Mouse (Mus musculus) intestine, postnatal 0 days (tissue): Measurements from ENCODE around the gene Zswim4. TPM values are rescaled to one million over a fixed set of nuclear protein-coding genes. Genes with fewer than 3 reads are reported as not detected.
A peak's percentile ranks its signal among the peaks of the same experiment; 100 is the strongest.

Experiments
- ATAC-seq: fragments of 200-750 bp; cut with Nextera tagmentation; 2 replicates; pipeline ENCODE4 v1.8.0; 2017; ENCODE audit warnings: mild to moderate bottlenecking, moderate TSS enrichment, moderate library complexity
- H3K27ac ChIP-seq: fragments of 300-500 bp; sonication (generic); 2 replicates; pipeline ENCODE4 v1.5.1; 2014; ENCODE audit warnings: mild to moderate bottlenecking, low read depth, low read length, moderate library complexity
- H3K27me3 ChIP-seq: fragments of 300-500 bp; sonication (generic); replicated peaks from 2 replicates; pipeline ENCODE4 v1.6.1; 2014; ENCODE audit warnings: low read length, mixed read lengths; ENCODE audit not compliant: control insufficient read depth, insufficient read depth
- H3K36me3 ChIP-seq: fragments of 300-500 bp; sonication (generic); 2 replicates; pipeline ENCODE4 v1.6.1; 2014; ENCODE audit warnings: mild to moderate bottlenecking, moderate library complexity; ENCODE audit not compliant: control insufficient read depth, insufficient read depth
- H3K4me1 ChIP-seq: fragments of 300-500 bp; sonication (generic); replicated peaks from 2 replicates; pipeline ENCODE4 v1.6.1; 2014; ENCODE audit warnings: antibody characterized with exemption, low read length, mixed read lengths; ENCODE audit not compliant: control insufficient read depth, insufficient read depth
- H3K4me2 ChIP-seq: fragments of 300-500 bp; sonication (generic); replicated peaks from 2 replicates; pipeline ENCODE4 v1.6.1; 2014; ENCODE audit warnings: low read depth, mild to moderate bottlenecking, moderate library complexity
- H3K4me3 ChIP-seq: fragments of 300-500 bp; sonication (generic); 2 replicates; pipeline ENCODE4 v1.5.1; 2014; ENCODE audit warnings: low read depth, low read length
- H3K9ac ChIP-seq: fragments of 300-500 bp; sonication (generic); 2 replicates; pipeline ENCODE4 v1.6.1; 2014; ENCODE audit warnings: mild to moderate bottlenecking, low read depth, low read length
- H3K9me3 ChIP-seq: fragments of 300-500 bp; sonication (generic); 2 replicates; pipeline ENCODE4 v1.6.1; 2016; ENCODE audit warnings: mixed run types; ENCODE audit not compliant: control insufficient read depth
- CTCF ChIP-seq: sonication (generic); IDR thresholded peaks from 2 replicates; pipeline ENCODE4 v1.5.1; 2016; ENCODE audit warnings: low read depth, mild to moderate bottlenecking, control low read depth, antibody characterized with exemption, moderate library complexity
- WGBS: fragments of 180-500 bp; shearing (Covaris S2); extraction: QIAGEN DNeasy Blood & Tissue Kit; methylation state at CpG from one replicate; pipeline ENCODE4 v1.1.7; 2014; 5-methylcytosine and 5-hydroxymethylcytosine counted together
- polyA plus RNA-seq: library from polyadenylated mRNA; unstranded; fragments of >200 nt; fragmentation: Nextera tagmentation; extraction: Ambion mirVana; gene quantifications from 2 replicates; pipeline ENCODE4 v1.2.1, GENCODE M21; 2015

Gene Zswim4
- polyA plus RNA-seq, 1 experiment from 2014 or later: 3.7 TPM

GRCm38 (mm10) chr8:84194224-84194743 lies 42.6 kb downstream of the Zswim4 start:
- Histone ChIP-seq H3K36me3 (no peaks in the 10 kb centered on the region), H3K27me3 (no peaks in the 10 kb centered on the region), H3K9ac (no peak overlapping the region), H3K27ac (no peak overlapping the region), H3K4me2 (no peak overlapping the region), H3K4me1 (0 out of 2 replicates have a peak, but pooled peaks cover 7% of the 10 kb centered on the region), H3K4me3 (no peak overlapping the region), H3K9me3 (no peaks in the 10 kb centered on the region)
- 67% methylated on average over 3 of the region's 3 CpGs for WGBS
- TF ChIP-seq CTCF: no peak
- ATAC-seq: no peak

DNA sequence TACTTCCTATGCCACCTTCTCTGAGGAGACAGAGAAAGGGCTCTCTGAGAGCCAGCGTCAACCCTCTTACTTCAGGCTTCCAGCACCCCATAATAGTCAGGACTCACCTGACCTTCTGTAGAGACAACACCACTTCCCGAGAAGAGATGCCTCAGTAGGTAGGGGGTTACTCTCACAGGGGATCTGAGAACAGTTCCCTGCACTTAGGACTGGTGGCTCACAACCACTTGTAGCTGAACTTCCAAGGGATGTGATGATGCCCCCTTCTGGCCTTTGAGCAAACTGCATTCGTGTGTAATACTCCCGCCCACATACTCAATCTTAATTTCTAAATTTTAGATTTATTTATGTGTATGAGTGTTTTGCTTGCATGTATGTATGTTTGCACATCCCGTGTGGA lies 43.3 kb downstream of the Zswim4 start:
- Histone ChIP-seq H3K27me3 (no peaks in the 10 kb centered on the region), H3K36me3 (no peaks in the 10 kb centered on the region), H3K4me2 (no peak overlapping the region), H3K4me1 (0 out of 2 replicates have a peak, but pooled peaks cover 7% of the 10 kb centered on the region), H3K27ac (0 out of 2 replicates have a peak overlapping the region, but pooled peaks have one; percentile 86), H3K4me3 (no peak overlapping the region), H3K9me3 (no peaks in the 10 kb centered on the region), H3K9ac (no peak overlapping the region)
- 86% methylated on average over 5 of the region's 5 CpGs for WGBS
- peak; percentile 70 for TF ChIP-seq CTCF
- ATAC-seq: no peak

- H3K27me3 ChIP-seq: no peaks in the 10 kb centered on the region
- no peak for ATAC-seq
- no peak overlapping the region for H3K9ac ChIP-seq
- H3K4me1 ChIP-seq: 0 out of 2 replicates have a peak, but pooled peaks cover 7% of the 10 kb centered on the region
- no peak for TF ChIP-seq CTCF
- no peaks in the 10 kb centered on the region for H3K9me3 ChIP-seq
- H3K36me3 ChIP-seq: no peaks in the 10 kb centered on the region
- peak overlapping the region; percentile 62; the same call in 1 of the 2 replicates for H3K4me2 ChIP-seq
- 70% methylated on average over 4 of the region's 4 CpGs for WGBS
- no peak overlapping the region for H3K4me3 ChIP-seq
- 0 out of 2 replicates have a peak overlapping the region, but pooled peaks have one; percentile 86 for H3K27ac ChIP-seq
These were observed 43.7 kb downstream of the Zswim4 start for GRCm38 (mm10) chr8:84193161-84193560.

DNA sequence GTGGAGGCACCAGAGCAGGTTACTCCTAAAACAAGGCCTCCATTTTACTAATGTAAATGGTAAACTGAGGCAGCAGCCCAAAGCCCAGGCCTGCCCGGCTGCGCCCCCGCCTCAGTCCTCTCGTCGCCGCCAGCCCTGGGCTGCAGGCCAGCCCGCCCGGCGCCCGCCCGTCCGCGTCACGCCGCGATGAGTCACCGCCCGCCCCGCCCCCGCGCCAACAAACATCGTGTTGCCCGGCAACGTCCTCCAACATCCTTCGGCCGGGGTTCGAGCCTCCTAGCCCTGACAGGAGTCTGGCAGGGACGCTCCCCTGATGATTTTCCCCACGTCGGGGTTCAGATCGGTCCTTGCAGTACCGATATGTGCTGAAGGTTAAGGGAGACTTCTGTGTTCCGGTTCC lies 44.3 kb downstream of the Zswim4 start:
- peak; percentile 75 for ATAC-seq
- H3K27me3 ChIP-seq: no peaks in the 10 kb centered on the region

GRCm38 (mm10) chr8:84192023-84192422 lies 44.8 kb downstream of the Zswim4 start:
- H3K27ac ChIP-seq: peak overlapping the region; percentile 86
- peak overlapping the region; percentile 62 for H3K4me2 ChIP-seq
- no peaks in the 10 kb centered on the region for H3K9me3 ChIP-seq
- H3K4me1 ChIP-seq: 0 out of 2 replicates have a peak, but pooled peaks cover 7% of the 10 kb centered on the region
- no peak for TF ChIP-seq CTCF
- peak overlapping the region; percentile 38 for H3K9ac ChIP-seq
- H3K4me3 ChIP-seq: peak overlapping the region; percentile 13; the same call in 1 of the 2 replicates
- no peaks in the 10 kb centered on the region for H3K27me3 ChIP-seq
- WGBS: 11% methylated on average over 13 of the region's 13 CpGs
- H3K36me3 ChIP-seq: no peaks in the 10 kb centered on the region
- ATAC-seq: peak; percentile 83

More for the DNA sequence above, 44.3 kb downstream of the Zswim4 start:
- H3K9ac ChIP-seq: peak overlapping the region; percentile 38; the same call in 1 of the 2 replicates
- peak overlapping the region; percentile 13; the same call in 1 of the 2 replicates for H3K4me3 ChIP-seq
- H3K4me2 ChIP-seq: peak overlapping the region; percentile 62
- 4% methylated on average over 33 of the region's 33 CpGs for WGBS
- TF ChIP-seq CTCF: no peak
- no peaks in the 10 kb centered on the region for H3K36me3 ChIP-seq
- H3K9me3 ChIP-seq: no peaks in the 10 kb centered on the region
- peak overlapping the region; percentile 86 for H3K27ac ChIP-seq
- H3K4me1 ChIP-seq: 0 out of 2 replicates have a peak, but pooled peaks cover 7% of the 10 kb centered on the region

GRCm38 (mm10) chr8:84190191-84190867 lies 46.5 kb downstream of the Zswim4 start:
- H3K4me3 ChIP-seq: no peak overlapping the region
- H3K9me3 ChIP-seq: no peaks in the 10 kb centered on the region
- H3K9ac ChIP-seq: no peak overlapping the region
- H3K4me2 ChIP-seq: no peak overlapping the region
- no peak for ATAC-seq
- H3K27me3 ChIP-seq: no peaks in the 10 kb centered on the region
- 0 out of 2 replicates have a peak, but pooled peaks cover 7% of the 10 kb centered on the region for H3K4me1 ChIP-seq
- no peaks in the 10 kb centered on the region for H3K36me3 ChIP-seq
- H3K27ac ChIP-seq: no peak overlapping the region
- 0 out of 2 replicates have a peak, but pooled peaks have one; percentile 7 for TF ChIP-seq CTCF
- 92% methylated on average over 7 of the region's 7 CpGs for WGBS
